Mouse (Mus musculus) stomach, postnatal 0 days (tissue): ENCODE data around the gene Stk11. TPM values are rescaled to one million over a fixed set of nuclear protein-coding genes. Genes with fewer than 3 reads are reported as not detected.

Experiments used
- ATAC-seq: fragments of 200-750 bp; cut with Nextera tagmentation; 2 replicates; pipeline ENCODE4 v1.8.0; 2017; ENCODE audit not compliant: low FRiP score, low TSS enrichment
- DNase-seq: peaks from one replicate; pipeline ENCODE4 v3.0.0-alpha.2; 2016; ENCODE audit warnings: low spot score
- H3K27ac ChIP-seq: fragments of 300-500 bp; sonication (generic); replicated peaks from 2 replicates; pipeline ENCODE4 v1.5.1; 2014; ENCODE audit warnings: mild to moderate bottlenecking, control low read depth
- H3K27me3 ChIP-seq: fragments of 300-500 bp; sonication (generic); 2 replicates; pipeline ENCODE4 v1.6.1; 2014; ENCODE audit warnings: low read length; ENCODE audit not compliant: control insufficient read depth, insufficient read depth
- H3K36me3 ChIP-seq: fragments of 300-500 bp; sonication (generic); 2 replicates; pipeline ENCODE4 v1.6.1; 2014; ENCODE audit warnings: low read length, mixed read lengths; ENCODE audit not compliant: control insufficient read depth, insufficient read depth
- H3K4me1 ChIP-seq: fragments of 300-500 bp; sonication (generic); replicated peaks from 2 replicates; pipeline ENCODE4 v1.6.1; 2014; ENCODE audit warnings: antibody characterized with exemption; ENCODE audit not compliant: control insufficient read depth, insufficient read depth
- H3K4me2 ChIP-seq: fragments of 300-500 bp; sonication (generic); replicated peaks from 2 replicates; pipeline ENCODE4 v1.6.1; 2014; ENCODE audit warnings: low read depth, mild to moderate bottlenecking, control low read depth, moderate library complexity
- H3K4me3 ChIP-seq: fragments of 300-500 bp; sonication (generic); 2 replicates; pipeline ENCODE4 v1.5.1; 2014; ENCODE audit warnings: low read depth, low read length, control low read depth
- H3K9ac ChIP-seq: fragments of 300-500 bp; sonication (generic); 2 replicates; pipeline ENCODE4 v1.6.1; 2014; ENCODE audit warnings: mild to moderate bottlenecking, low read length, control low read depth, mixed read lengths
- H3K9me3 ChIP-seq: fragments of 300-500 bp; sonication (generic); 2 replicates; pipeline ENCODE4 v1.6.1; 2016; ENCODE audit warnings: low read length; ENCODE audit not compliant: control insufficient read depth
- CTCF ChIP-seq: IDR thresholded peaks from 2 replicates; pipeline ENCODE4 v1.5.1; 2016; ENCODE audit warnings: antibody characterized with exemption, low read depth, mild to moderate bottlenecking, moderate library complexity
- EP300 ChIP-seq: optimal IDR thresholded peaks from 2 replicates; pipeline ENCODE3; 2016; ENCODE audit warnings: antibody characterized with exemption
- WGBS: fragments of 180-500 bp; shearing (Covaris S2); extraction: QIAGEN DNeasy Blood & Tissue Kit; methylation state at CpG from one replicate; pipeline ENCODE4 v1.1.7; 2014; 5-methylcytosine and 5-hydroxymethylcytosine counted together
- polyA plus RNA-seq: library from polyadenylated mRNA; unstranded; fragments of >200 nt; fragmentation: Nextera tagmentation; extraction: Ambion mirVana; gene quantifications from 2 replicates; pipeline ENCODE4 v1.2.1, GENCODE M21; 2015

The Stk11 gene
- polyA plus RNA-seq = 10.3 and 11.2 TPM in 2 replicates

DNA sequence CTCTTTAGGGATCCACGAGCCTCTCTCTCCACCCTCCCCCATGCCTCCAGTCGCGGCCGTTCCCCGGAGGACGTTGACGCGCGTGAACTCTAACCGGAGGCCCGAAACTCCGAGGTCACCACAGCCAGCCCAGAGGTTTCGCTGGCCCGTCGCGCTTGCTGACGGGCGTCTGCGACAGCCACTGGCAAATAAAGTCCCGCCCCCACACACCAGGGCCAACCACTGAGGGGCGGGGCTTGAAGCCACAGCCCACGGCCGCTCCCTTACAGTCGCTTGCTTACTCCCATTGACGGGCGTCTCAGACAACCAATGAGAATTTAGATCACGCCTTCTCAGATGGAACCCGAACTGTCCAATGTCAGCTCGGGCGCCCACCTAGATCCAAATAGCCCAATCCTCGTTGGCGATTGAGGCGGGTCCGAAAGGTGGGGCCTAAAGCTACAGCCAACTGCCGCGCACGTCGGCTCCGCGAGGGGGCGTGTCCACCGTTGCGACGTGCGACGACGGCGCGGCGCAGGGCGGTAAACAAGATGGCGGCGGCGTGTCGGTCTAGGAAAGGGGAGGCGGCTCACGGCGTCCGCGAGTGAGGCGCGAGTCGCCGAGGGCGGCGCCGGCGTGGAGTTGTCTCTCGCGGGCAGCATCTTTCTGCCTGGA lies at the start of gene Stk11:
Gene Stk11 (plus strand): TSS at position 514 of the 654 bp plus-strand sequence.
- H3K4me3 ChIP-seq = peak within 1 kb of the TSS; percentile 91
- H3K36me3 ChIP-seq = 0 out of 2 replicates have a peak, but pooled peaks cover 3% of the 10 kb centered on the region
- DNase-seq (peak; percentile 99), ATAC-seq (peak; percentile 98)
- H3K4me1 ChIP-seq = peaks cover 10% of the 10 kb centered on the region; the same call in 1 of the 2 replicates
- TF ChIP-seq EP300 (no peak), CTCF (peak; percentile 62)
- no peaks in the 10 kb centered on the region for H3K27me3 ChIP-seq
- H3K9me3 ChIP-seq = no peaks in the 10 kb centered on the region
- H3K9ac ChIP-seq = peak within 1 kb of the TSS; percentile 90
- under 1% methylated on average over 62 of the region's 70 CpGs for WGBS
- peak within 1 kb of the TSS; percentile 90 for H3K4me2 ChIP-seq
- H3K27ac ChIP-seq = peak within 1 kb of the TSS; percentile 91

DNA sequence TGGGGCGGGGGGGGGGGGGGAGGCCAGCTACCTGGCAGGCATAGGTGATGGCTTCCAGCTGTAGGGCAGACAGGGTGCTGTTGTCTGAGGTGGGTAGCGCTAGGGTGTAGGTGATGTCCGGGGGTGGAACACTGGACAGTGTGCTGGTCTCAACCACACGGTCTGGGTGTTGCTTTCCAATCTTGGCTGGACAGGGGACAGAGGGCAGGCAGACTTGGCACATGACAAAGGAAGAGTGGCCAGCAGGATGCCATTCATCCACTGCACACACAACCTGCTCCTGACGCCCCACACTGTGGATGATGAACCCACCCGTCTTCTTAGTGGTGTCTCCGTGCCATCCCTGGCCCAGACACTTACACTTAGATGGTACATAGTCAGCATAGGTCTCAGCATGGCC lies 46.4 kb upstream of the Stk11 start:
- Histone ChIP-seq H3K4me2 (no peak overlapping the region), H3K9ac (no peak overlapping the region), H3K27ac (no peak overlapping the region), H3K9me3 (no peaks in the 10 kb centered on the region), H3K27me3 (no peaks in the 10 kb centered on the region), H3K4me1 (peaks cover 13% of the 10 kb centered on the region), H3K36me3 (peaks cover 9% of the 10 kb centered on the region), H3K4me3 (no peak overlapping the region)
- DNase-seq = no peak
- TF ChIP-seq CTCF = no peak
- no peak for TF ChIP-seq EP300
- 91% methylated on average over 6 of the region's 7 CpGs for WGBS
- ATAC-seq = no peak

DNA sequence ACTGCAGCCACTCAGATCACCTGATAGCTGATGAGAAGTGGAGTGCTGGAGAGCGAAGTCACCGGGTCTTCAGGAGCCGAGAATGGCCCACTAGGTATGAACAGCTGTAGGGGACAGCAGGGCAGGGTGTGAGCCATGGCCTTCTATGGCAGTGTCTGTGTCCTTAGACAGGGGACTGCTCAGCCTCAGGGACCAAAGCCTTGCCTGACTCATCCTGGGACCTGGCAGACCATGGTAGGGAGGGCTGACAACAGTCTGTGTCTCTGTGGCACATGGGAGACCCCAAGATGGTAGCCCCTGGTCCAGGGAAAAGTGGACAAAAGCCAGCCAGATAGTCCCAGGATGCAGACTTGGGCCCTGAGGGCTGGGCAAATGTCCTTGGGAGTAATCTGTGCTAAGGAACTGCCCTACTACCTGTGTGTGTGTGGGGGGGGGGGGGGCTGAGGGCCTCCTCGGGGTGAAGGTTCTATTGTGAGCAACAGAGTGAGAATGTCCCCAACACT lies 45.6 kb upstream of the Stk11 start:
- no peak overlapping the region for H3K4me3 ChIP-seq
- no peaks in the 10 kb centered on the region for H3K27me3 ChIP-seq
- WGBS = 94% methylated on average over 4 of the region's 4 CpGs
- H3K4me2 ChIP-seq = no peak overlapping the region
- H3K4me1 ChIP-seq = peaks cover 16% of the 10 kb centered on the region
- H3K9me3 ChIP-seq = no peaks in the 10 kb centered on the region
- peak overlapping the region; percentile 94; the same call in 1 of the 2 replicates for H3K27ac ChIP-seq
- no peak for ATAC-seq
- no peak for TF ChIP-seq EP300
- no peak for TF ChIP-seq CTCF
- DNase-seq = no peak
- H3K9ac ChIP-seq = no peak overlapping the region
- H3K36me3 ChIP-seq = peaks cover 7% of the 10 kb centered on the region; the same call in 1 of the 2 replicates

DNA sequence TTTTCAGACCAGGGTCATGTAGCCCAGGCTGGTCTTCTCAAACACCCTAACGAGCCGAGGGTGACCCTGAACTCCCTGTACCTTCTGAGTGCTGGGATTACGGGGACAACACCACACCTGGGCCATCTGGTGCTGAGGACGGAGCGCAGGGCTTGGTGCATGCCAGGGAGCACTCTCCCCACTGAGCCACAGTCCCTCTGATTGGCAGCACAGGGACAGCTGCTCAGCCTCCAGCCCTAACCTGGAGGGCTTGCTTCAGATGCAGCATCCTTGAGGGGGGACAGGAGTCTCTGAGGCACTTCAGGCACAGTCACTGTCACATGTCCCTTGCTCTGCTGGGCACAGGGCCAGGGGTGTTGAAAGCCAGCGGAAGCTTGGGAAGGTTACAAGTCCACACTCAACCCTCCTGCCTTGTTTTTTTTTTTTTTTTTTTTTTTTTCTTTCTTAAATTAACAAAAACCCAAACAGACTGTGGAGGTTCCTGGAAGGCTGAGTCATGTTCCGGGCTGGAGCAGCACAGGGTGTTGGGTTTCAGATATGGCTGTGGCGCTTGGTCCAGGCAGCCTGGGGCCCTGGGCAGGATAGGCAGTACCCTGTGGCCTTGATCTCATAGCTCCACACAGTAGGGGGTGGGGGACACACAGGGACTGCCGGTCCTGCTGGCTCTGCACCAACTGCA lies 44.6 kb upstream of the Stk11 start:
- Histone ChIP-seq H3K4me2 (0 out of 2 replicates have a peak overlapping the region, but pooled peaks have one; percentile 27), H3K9me3 (no peaks in the 10 kb centered on the region), H3K27me3 (no peaks in the 10 kb centered on the region), H3K9ac (peak overlapping the region; percentile 38; the same call in 1 of the 2 replicates), H3K4me1 (peaks cover 17% of the 10 kb centered on the region), H3K27ac (peak overlapping the region; percentile 94), H3K36me3 (peaks cover 7% of the 10 kb centered on the region; the same call in 1 of the 2 replicates), H3K4me3 (no peak overlapping the region)
- 38% methylated on average over 9 of the region's 9 CpGs for WGBS
- ATAC-seq = peak; percentile 82
- no peak; the same call in 1 of the 2 replicates for TF ChIP-seq CTCF
- TF ChIP-seq EP300 = peak; percentile 16
- peak; percentile 88 for DNase-seq

DNA sequence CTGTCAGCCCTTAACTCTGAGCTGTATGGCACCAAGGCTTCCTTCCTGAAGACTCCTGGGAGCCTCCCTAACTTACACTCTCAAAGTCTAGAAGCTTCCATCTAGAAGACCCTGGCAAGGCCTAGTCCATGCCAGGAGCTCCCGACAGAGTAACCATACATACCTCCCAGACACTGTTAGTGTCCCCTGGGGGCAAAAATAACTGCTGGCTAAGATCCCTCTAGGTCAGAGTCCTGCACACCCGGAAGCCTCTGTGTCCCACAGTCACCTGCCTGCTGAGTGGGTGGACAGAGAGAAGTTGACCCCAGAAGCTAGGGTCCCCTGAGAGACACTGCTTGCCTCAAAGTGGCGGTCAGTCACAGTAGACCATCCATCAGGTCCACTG lies 44.1 kb upstream of the Stk11 start:
- Histone ChIP-seq H3K9ac (peak overlapping the region; percentile 38; the same call in 1 of the 2 replicates), H3K27me3 (no peaks in the 10 kb centered on the region), H3K27ac (peak overlapping the region; percentile 94), H3K4me2 (0 out of 2 replicates have a peak overlapping the region, but pooled peaks have one; percentile 27), H3K4me3 (no peak overlapping the region), H3K4me1 (peaks cover 17% of the 10 kb centered on the region), H3K9me3 (no peaks in the 10 kb centered on the region), H3K36me3 (peaks cover 7% of the 10 kb centered on the region; the same call in 1 of the 2 replicates)
- ATAC-seq (no peak), DNase-seq (no peak)
- 55% methylated on average over 3 of the region's 3 CpGs for WGBS
- TF ChIP-seq EP300 (no peak), CTCF (no peak; the same call in 1 of the 2 replicates)
